Mouse (Mus musculus): Measurements from ENCODE around the gene Slc34a2.

Gene Slc34a2

GRCm38 (mm10) chr5:53104177-53104855 is 66.4 kb downstream of the Slc34a2 start:
- CTCF ChIA-PET, result interaction anchor here in 2 of 4 experiments (0.6 to 0.7 kb wide), 2 partner anchors 9 to 117 kb away, joined by 3 read pairs; no protein-coding TSS in a partner anchor
- POLR2A ChIA-PET, result interaction anchor here in 1 of 4 experiments (0.7 kb wide), 1 partner anchor 315 kb away, joined by 6 read pairs; no protein-coding TSS in a partner anchor

DNA sequence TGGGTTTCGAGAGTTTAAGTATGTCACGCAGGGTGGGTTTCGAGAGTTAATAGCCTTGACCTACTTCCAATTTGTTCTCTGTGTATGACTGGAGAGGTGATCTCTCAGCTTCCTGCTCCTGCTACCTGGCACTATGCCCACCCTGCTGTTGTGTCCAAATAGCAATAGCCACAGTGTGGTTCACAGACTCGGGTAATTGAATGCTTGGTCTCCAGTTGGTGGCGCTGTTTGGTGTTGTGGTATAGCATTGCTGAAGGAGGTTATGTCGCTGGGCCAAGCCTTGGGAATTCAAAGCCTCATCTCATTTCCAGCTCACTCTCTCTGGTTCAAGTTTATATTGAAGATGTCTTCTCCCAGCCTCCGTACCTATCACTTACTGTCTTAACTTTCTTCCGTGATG is 67.8 kb downstream of the Slc34a2 start:
- ChIA-PET CTCF (no interaction called here), POLR2A (interaction anchor here in 1 of 4 experiments (0.6 kb wide), 1 partner anchor 11 kb away, joined by 3 read pairs; no protein-coding TSS in a partner anchor)

GRCm38 (mm10) chr5:53106125-53106524 is 68.2 kb downstream of the Slc34a2 start:
- ChIA-PET CTCF (interaction anchor here in 1 of 4 experiments (0.5 kb wide), 1 partner anchor 14 kb away, joined by 3 read pairs; no protein-coding TSS in a partner anchor), POLR2A (interaction anchor here in 1 of 4 experiments (0.6 kb wide), 1 partner anchor 11 kb away, joined by 3 read pairs; no protein-coding TSS in a partner anchor)

DNA sequence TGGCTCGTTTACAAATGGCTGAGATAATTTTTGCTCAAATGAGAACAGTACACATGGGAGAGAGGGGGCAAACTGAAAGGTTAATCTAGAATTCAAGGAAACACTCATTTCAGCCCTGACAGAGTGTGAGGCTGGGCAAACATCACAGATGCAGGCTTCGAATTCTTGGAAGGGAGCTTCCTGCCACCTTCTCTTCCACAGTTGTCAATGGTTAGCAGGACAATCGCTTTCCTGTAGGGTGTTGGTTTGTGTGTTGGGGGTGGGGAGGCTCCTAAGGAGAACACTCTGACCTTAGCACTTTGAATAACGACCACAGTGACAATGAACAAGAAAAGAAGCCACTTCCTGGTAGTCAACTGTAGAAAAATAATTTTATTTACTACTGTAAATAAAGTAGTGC is 68.8 kb downstream of the Slc34a2 start:
- ChIA-PET POLR2A (no interaction called here), CTCF (interaction anchor here in 2 of 4 experiments (0.5 to 1.5 kb wide), 2 partner anchors 13 to 220 kb away, joined by 3 read pairs; no protein-coding TSS in a partner anchor)

DNA sequence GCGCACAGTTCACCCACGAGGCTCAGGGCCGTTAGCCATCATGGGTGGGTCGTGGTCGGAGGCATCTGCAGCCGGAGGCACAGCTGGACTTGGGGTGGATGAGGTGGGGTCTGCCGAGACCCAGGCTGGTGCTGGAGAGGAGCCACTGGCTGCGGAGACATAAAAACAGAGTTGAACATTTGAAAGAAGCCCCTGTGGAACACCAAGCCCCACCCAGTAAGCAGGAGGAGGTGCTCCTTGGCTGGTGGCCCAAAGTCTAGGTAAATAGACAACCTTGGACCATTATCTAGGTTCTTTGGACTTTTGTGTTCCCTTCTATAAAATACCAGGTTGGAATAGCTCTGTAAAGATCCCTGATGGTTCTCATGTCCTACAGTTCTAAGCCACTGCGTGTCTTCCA is 70.1 kb downstream of the Slc34a2 start:
- ChIA-PET POLR2A (interaction anchor here in 1 of 4 experiments (0.7 kb wide), 1 partner anchor 275 kb away, joined by 3 read pairs; no protein-coding TSS in a partner anchor), CTCF (interaction anchor here in 3 of 4 experiments (0.6 to 1.5 kb wide), 3 partner anchors 9 to 221 kb away, joined by 3 to 10 read pairs (median 3); no protein-coding TSS in a partner anchor)

- CTCF ChIA-PET, result interaction anchor here in 3 of 4 experiments (0.5 to 1.5 kb wide), 4 partner anchors 11 to 202 kb away, joined by 3 to 10 read pairs (median 4); no protein-coding TSS in a partner anchor
- POLR2A ChIA-PET, result no interaction called here
These were observed 70.8 kb downstream of the Slc34a2 start for GRCm38 (mm10) chr5:53108668-53109067.

GRCm38 (mm10) chr5:53110225-53110624 is 72.3 kb downstream of the Slc34a2 start:
- POLR2A ChIA-PET, result interaction anchor here in 1 of 4 experiments (0.6 kb wide), 1 partner anchor 104 kb away, joined by 4 read pairs; the partner anchor contains the start of gene Sel1l3

DNA sequence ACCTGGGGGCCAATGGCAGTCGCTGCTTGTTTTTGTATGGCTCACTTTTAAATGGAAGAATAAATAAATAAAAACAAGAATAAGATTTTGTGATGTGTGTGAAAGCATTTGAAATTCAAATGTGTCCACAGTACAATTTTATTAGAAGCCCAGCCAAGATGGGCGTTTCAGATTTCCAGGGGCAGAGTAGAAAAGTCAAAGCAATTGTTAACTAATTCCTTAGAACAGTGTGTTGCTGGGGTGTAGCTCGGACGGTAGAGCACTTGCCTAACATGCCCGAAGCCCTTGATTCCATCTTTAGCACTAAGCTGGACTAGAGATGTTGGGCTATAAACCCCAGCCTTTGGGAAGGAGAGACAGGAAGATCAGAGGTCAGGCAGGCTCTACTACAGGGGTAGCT is 73.2 kb downstream of the Slc34a2 start:
- POLR2A ChIA-PET, result no interaction called here

More at GRCm38 (mm10) chr5:53110225-53110624, 72.3 kb downstream of the Slc34a2 start:
- CTCF ChIA-PET, result interaction anchor here in 2 of 4 experiments (0.5 to 1.5 kb wide), 3 partner anchors 13 to 980 kb away, joined by 3 to 4 read pairs (median 3); no protein-coding TSS in a partner anchor

DNA sequence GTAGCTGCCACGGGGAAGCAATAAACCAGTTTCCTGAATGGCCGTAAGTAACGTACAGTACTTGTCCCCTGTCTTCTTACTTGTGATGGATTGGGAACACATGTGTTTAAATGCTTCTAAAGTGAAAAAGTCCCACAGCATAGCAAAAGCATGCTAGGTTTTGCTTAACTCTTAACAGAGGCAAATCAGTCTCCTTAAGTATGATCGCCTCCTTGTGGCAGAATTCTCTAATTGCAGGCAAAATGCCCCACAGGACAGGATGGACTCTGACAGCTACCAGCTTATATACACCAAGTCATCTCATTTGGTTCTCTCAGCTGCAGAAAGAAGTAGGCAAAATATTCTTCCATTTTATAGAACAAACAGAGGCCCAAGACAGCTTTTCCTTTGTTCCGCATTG is 75.1 kb downstream of the Slc34a2 start:
- CTCF ChIA-PET, result interaction anchor here in 3 of 4 experiments (0.6 to 2.5 kb wide), 10 partner anchors 9 to 227 kb away, joined by 3 to 13 read pairs (median 3); no protein-coding TSS in a partner anchor
- POLR2A ChIA-PET, result interaction anchor here in 1 of 4 experiments (0.7 kb wide), 1 partner anchor 176 kb away, joined by 3 read pairs; no protein-coding TSS in a partner anchor

More for the DNA sequence above, 73.2 kb downstream of the Slc34a2 start:
- CTCF ChIA-PET, result interaction anchor here in 2 of 4 experiments (0.7 to 2.5 kb wide), 3 partner anchors 12 to 679 kb away, joined by 3 to 10 read pairs (median 5); no protein-coding TSS in a partner anchor

DNA sequence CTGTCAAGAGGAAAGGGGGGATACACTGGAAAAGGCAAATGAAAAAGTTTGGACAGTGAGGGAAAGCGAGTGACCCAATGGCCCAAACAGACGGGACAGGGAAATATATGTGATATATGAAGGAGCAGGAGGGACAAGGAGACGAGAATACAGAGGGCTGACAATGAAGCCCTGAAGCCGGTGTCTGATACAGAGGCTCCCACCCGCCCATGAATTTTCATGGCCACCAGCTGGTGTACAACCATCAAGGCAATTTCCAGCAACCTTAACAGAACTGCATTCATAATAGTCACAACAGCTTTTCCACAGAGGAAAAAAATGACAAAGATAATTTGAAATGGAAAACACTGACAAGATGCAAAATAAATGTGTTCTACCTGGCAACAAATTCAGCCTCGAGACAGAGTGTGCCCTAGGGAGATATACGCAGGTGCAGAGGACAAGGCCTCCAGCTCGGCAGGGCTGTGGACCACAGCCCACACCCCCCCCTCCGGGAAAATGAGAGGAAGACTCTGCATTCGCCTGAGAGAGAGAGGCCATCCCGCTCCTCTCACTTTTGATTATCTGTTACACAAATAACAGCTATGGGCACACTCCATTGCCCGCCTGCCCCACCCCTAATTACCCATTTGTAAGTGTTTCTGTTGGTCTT is 76.9 kb downstream of the Slc34a2 start:
- ChIA-PET CTCF (interaction anchor here in 2 of 4 experiments (0.6 to 0.7 kb wide), 2 partner anchors 136 kb away, joined by 3 read pairs; no protein-coding TSS in a partner anchor), POLR2A (interaction anchor here in 1 of 4 experiments (1.8 kb wide), 1 partner anchor 10 kb away, joined by 4 read pairs; no protein-coding TSS in a partner anchor)

DNA sequence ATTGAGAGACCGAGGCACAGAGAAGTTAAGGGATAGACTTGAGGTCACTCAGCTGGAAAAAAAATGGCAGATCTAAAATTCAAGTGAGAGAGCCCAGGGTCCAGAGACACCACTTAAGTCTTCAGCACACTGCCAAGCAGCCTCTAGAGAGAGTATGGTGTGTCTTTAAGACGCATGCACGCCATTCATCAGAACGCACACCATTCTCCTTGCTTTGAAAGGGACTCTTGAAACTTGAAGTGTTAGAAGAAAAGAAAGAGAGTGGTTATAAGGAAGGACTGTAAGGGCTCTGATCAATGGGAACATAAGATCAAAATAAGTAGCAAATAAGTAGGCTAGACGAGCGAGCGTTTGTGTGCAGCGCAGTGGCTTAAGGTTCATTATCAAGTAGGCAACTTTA is 80.3 kb downstream of the Slc34a2 start:
- ChIA-PET POLR2A (interaction anchor here in 1 of 4 experiments (0.6 kb wide), 1 partner anchor 615 kb away, joined by 3 read pairs; no protein-coding TSS in a partner anchor), CTCF (no interaction called here)

DNA sequence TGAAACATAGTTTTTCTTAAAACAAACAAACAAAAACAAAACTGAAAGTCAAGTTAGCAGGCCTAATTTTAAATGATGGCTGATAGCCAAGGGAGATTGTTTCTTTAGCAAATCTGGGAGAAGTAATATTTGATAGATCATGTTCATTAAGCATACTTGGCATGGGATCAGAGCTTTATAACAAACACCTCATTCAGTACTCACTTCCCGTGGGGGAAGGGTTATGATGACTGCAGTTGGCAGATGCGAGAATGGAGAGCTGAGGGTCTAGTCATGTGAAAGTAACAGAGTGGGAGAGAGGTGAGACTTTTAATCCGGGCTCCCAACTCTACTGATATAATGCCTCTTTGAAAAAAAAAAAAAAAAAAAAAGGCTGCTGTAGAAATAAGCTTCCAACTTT is 81.8 kb downstream of the Slc34a2 start:
- ChIA-PET POLR2A (no interaction called here), CTCF (interaction anchor here in 3 of 4 experiments (0.6 to 0.7 kb wide), 3 partner anchors 11 to 348 kb away, joined by 3 to 10 read pairs (median 10); no protein-coding TSS in a partner anchor)
